Comparison of ENCODE assay signal across 18 mouse cellular contexts in genomic region chr11:77942230-77942629, GRCm38 (mm10). TPM values are rescaled to one million over a fixed set of nuclear protein-coding genes. Genes with fewer than 3 reads are reported as not detected.
DNase-seq lines count a peak whose midpoint lies in the region; ATAC-seq lines count a peak whose summit lies in the region.
"Had no signal": no experiment of that assay in that cellular context is flagged by ENCODE, and none has a peak within 500 bp of the region (broad histone marks: within the 10 kb centered on the region; RNA-seq: fewer than 3 reads in every experiment).

No protein-coding gene starts in this region.

- no peaks in the 10 kb centered on the region for H3K9me3 ChIP-seq in forebrain, embryonic 14.5 days (replicated peaks; ENCODE audit: control insufficient read depth, low read length)
- H3K9me3 ChIP-seq in hindbrain, embryonic 15.5 days = no peaks in the 10 kb centered on the region
- no peaks in the 10 kb centered on the region for H3K9me3 ChIP-seq in midbrain, embryonic 14.5 days (ENCODE audit: control insufficient read depth, low read length)
- H3K9me3 ChIP-seq: limb, embryonic 13.5 days had no signal

- H3K27me3 ChIP-seq in forebrain, embryonic 14.5 days (replicated peaks; ENCODE audit: control insufficient read depth, insufficient read depth, low read length) = no peaks in the 10 kb centered on the region
- peaks cover 6% of the 10 kb centered on the region; the same call in 1 of the 2 replicates for H3K27me3 ChIP-seq in hindbrain, embryonic 15.5 days
- no peaks in the 10 kb centered on the region for H3K27me3 ChIP-seq in midbrain, embryonic 14.5 days (ENCODE audit: control insufficient read depth, insufficient read depth, low read length)

- peaks cover 31% of the 10 kb centered on the region for H3K4me1 ChIP-seq in forebrain, embryonic 14.5 days (ENCODE audit: control insufficient read depth, insufficient read depth, low read length)
- H3K4me1 ChIP-seq in hindbrain, embryonic 15.5 days (replicated peaks) = peaks cover 38% of the 10 kb centered on the region
- peaks cover 27% of the 10 kb centered on the region for H3K4me1 ChIP-seq in midbrain, embryonic 14.5 days (ENCODE audit: control insufficient read depth, insufficient read depth, low read length)

- WGBS in forebrain, embryonic 14.5 days = 12% methylated on average over 5 of the region's 5 CpGs
- WGBS in hindbrain, embryonic 15.5 days = 10% methylated on average over 5 of the region's 5 CpGs
- 12% methylated on average over 5 of the region's 5 CpGs for WGBS in midbrain, embryonic 14.5 days

- H3K4me2 ChIP-seq in forebrain, embryonic 14.5 days (ENCODE audit: low read length) = no peak overlapping the region
- no peak overlapping the region for H3K4me2 ChIP-seq in hindbrain, embryonic 15.5 days
- H3K4me2 ChIP-seq in midbrain, embryonic 14.5 days (ENCODE audit: low read length) = no peak overlapping the region
- H3K4me2 ChIP-seq: limb, embryonic 13.5 days had no signal

- peak overlapping the region; percentile 38; the same call in 1 of the 2 replicates for H3K9ac ChIP-seq in forebrain, embryonic 14.5 days (ENCODE audit: low read length)
- peak overlapping the region; percentile 6; the same call in 1 of the 2 replicates for H3K9ac ChIP-seq in hindbrain, embryonic 15.5 days
- H3K9ac ChIP-seq in midbrain, embryonic 14.5 days (replicated peaks; ENCODE audit: low read length) = peak overlapping the region; percentile 29; the same call in 1 of the 2 replicates
- H3K9ac ChIP-seq: limb, embryonic 13.5 days; liver, postnatal 0 days had no signal

- no peak for ATAC-seq in forebrain, embryonic 14.5 days
- ATAC-seq in hindbrain, embryonic 15.5 days (ENCODE audit: low FRiP score, low read depth) = peak; percentile 54; the same call in 1 of the 2 replicates
- no peak for ATAC-seq in midbrain, embryonic 14.5 days (ENCODE audit: low FRiP score, low TSS enrichment)
- no peak for ATAC-seq in megakaryocyte-erythroid progenitor cell, adult 5-6 weeks (replicated peaks; ENCODE audit: low FRiP score, low TSS enrichment, poor library complexity, severe bottlenecking)
- ATAC-seq in CD4-positive, CD25-positive, alpha-beta regulatory T cell, adult 4 months = no peak
- ATAC-seq: liver, postnatal 0 days had no signal

- H3K27ac ChIP-seq in forebrain, embryonic 14.5 days (ENCODE audit: low read depth, low read length) = peak overlapping the region; percentile 67
- peak overlapping the region; percentile 60 for H3K27ac ChIP-seq in hindbrain, embryonic 15.5 days (replicated peaks)
- peak overlapping the region; percentile 70 for H3K27ac ChIP-seq in midbrain, embryonic 14.5 days (replicated peaks; ENCODE audit: low read depth, low read length)
- H3K27ac ChIP-seq: limb, embryonic 13.5 days had no signal

- peak; percentile 65 for DNase-seq in A20 (ENCODE audit: low read depth, low spot score)
- no peak for DNase-seq in forebrain, embryonic 14.5 days (ENCODE audit: low spot score)
- peak; percentile 31 for DNase-seq in midbrain, embryonic 14.5 days
- DNase-seq in thymus, postnatal 10 days (ENCODE audit: low spot score in 2 of 2) = no peak
- DNase-seq in right cerebral cortex, postnatal 10 days (ENCODE audit: low spot score in 2 of 2) = no peak
- DNase-seq: adrenal gland, postnatal 25 days; cerebellum, postnatal 36 days; heart, adult 11 months; kidney, postnatal 10 days; liver, postnatal 0 days; lung, postnatal 36 days; spleen, adult 18-20 months; thymus, postnatal 25 days had no signal

- H3K4me3 ChIP-seq in forebrain, embryonic 14.5 days (ENCODE audit: low read depth, low read length) = no peak overlapping the region
- H3K4me3 ChIP-seq in hindbrain, embryonic 15.5 days = no peak overlapping the region
- H3K4me3 ChIP-seq in midbrain, embryonic 14.5 days (replicated peaks; ENCODE audit: low read depth, low read length) = no peak overlapping the region
- H3K4me3 ChIP-seq: limb, embryonic 13.5 days had no signal

- peaks cover 2% of the 10 kb centered on the region; the same call in 1 of the 2 replicates for H3K36me3 ChIP-seq in forebrain, embryonic 14.5 days (ENCODE audit: control insufficient read depth, insufficient read depth, low read length)
- no peaks in the 10 kb centered on the region for H3K36me3 ChIP-seq in hindbrain, embryonic 15.5 days
- no peaks in the 10 kb centered on the region for H3K36me3 ChIP-seq in midbrain, embryonic 14.5 days (ENCODE audit: control insufficient read depth, insufficient read depth, low read length)
- H3K36me3 ChIP-seq: limb, embryonic 13.5 days had no signal

RNA-seq across cellular contexts. Expression of gene Sez6, which starts 11.6 kb away (rescaled TPM):
- polyA plus RNA-seq in forebrain, embryonic 14.5 days (2014; fragmentation: Nextera tagmentation; extraction: Ambion mirVana) = 140 and 175 TPM in 2 replicates
- 123 and 151 TPM in 2 replicates for polyA plus RNA-seq in hindbrain, embryonic 15.5 days (2015; fragmentation: Nextera tagmentation; extraction: Ambion mirVana)
- polyA plus RNA-seq in midbrain, embryonic 14.5 days (2014; fragmentation: Nextera tagmentation; extraction: Ambion mirVana) = 121 and 124 TPM in 2 replicates
- total RNA-seq in megakaryocyte-erythroid progenitor cell, adult 5-6 weeks (2014; fragmentation: Nextera tagmentation) = not detected in 2 replicates
- total RNA-seq in megakaryocyte-erythroid progenitor cell, adult 5-6 weeks (2017) = not detected in 2 replicates
- polyA plus RNA-seq in CD4-positive, CD25-positive, alpha-beta regulatory T cell, adult 4 months (2017; shearing (Covaris generic)) = not detected
- polyA plus RNA-seq: heart, postnatal 0 days; liver, postnatal 0 days had no signal

RNA-seq across cellular contexts. Expression of gene Phf12, which starts 40.3 kb away (rescaled TPM):
- polyA plus RNA-seq in forebrain, embryonic 14.5 days (2014; fragmentation: Nextera tagmentation; extraction: Ambion mirVana) = 16.5 and 17.0 TPM in 2 replicates
- 15.1 and 19.0 TPM in 2 replicates for polyA plus RNA-seq in hindbrain, embryonic 15.5 days (2015; fragmentation: Nextera tagmentation; extraction: Ambion mirVana)
- 18.5 and 20.3 TPM in 2 replicates for polyA plus RNA-seq in midbrain, embryonic 14.5 days (2014; fragmentation: Nextera tagmentation; extraction: Ambion mirVana)
- total RNA-seq in megakaryocyte-erythroid progenitor cell, adult 5-6 weeks (2014; fragmentation: Nextera tagmentation) = 79.7 and 94.6 TPM in 2 replicates
- 23.3 and 26.9 TPM in 2 replicates for total RNA-seq in megakaryocyte-erythroid progenitor cell, adult 5-6 weeks (2017)
- 10 to 100 TPM; 28.5 to 31.9 TPM for polyA plus RNA-seq in CD4-positive, CD25-positive, alpha-beta regulatory T cell, adult 4 months (2017; shearing (Covaris generic))

RNA-seq across cellular contexts. Expression of gene Pipox, which starts 48.3 kb away (rescaled TPM):
- polyA plus RNA-seq in forebrain, embryonic 14.5 days (2014; fragmentation: Nextera tagmentation; extraction: Ambion mirVana) = 10.1 and 11.4 TPM in 2 replicates
- polyA plus RNA-seq in hindbrain, embryonic 15.5 days (2015; fragmentation: Nextera tagmentation; extraction: Ambion mirVana) = 5.1 and 5.6 TPM in 2 replicates
- polyA plus RNA-seq in midbrain, embryonic 14.5 days (2014; fragmentation: Nextera tagmentation; extraction: Ambion mirVana) = 4.0 and 4.2 TPM in 2 replicates
- total RNA-seq in megakaryocyte-erythroid progenitor cell, adult 5-6 weeks (2014; fragmentation: Nextera tagmentation) = not detected in 2 replicates
- total RNA-seq in megakaryocyte-erythroid progenitor cell, adult 5-6 weeks (2017) = not detected in 2 replicates
- polyA plus RNA-seq in CD4-positive, CD25-positive, alpha-beta regulatory T cell, adult 4 months (2017; shearing (Covaris generic)) = 1 to 10 TPM in 1 of 2 experiments, under 1 TPM in 1; 0.19 to 2.2 TPM

Comparison
In these comparisons a context has a peak if more than half of its experiments do, and no peak if none do; other contexts are left out.
1. DNase-seq: peak in A20 (single experiment) and midbrain, embryonic 14.5 days (single experiment); none in forebrain, embryonic 14.5 days (single experiment), thymus, postnatal 10 days (0 of 2) and right cerebral cortex, postnatal 10 days (0 of 2).
2. RNA of gene Sez6, which starts 11.6 kb away (polyA plus RNA-seq): 123 to 151 TPM in hindbrain, embryonic 15.5 days, 140 to 175 TPM in forebrain, embryonic 14.5 days and 121 to 124 TPM in midbrain, embryonic 14.5 days; not detected in CD4-positive, CD25-positive, alpha-beta regulatory T cell, adult 4 months; every median in the first group is over 100 times any median in the second.
3. Peak in every context shown above with its lines, with median percentiles within 50 percentile points of each other: H3K27ac ChIP-seq and H3K9ac ChIP-seq.